Mouse (Mus musculus) frontal cortex, adult 2 months (tissue): Measurements from ENCODE around the gene Mrgpra3. TPM values are rescaled to one million over a fixed set of nuclear protein-coding genes. Genes with fewer than 3 reads are reported as not detected.

ENCODE experiments used
- DNase-seq, 2 experiments: peaks; one replicate each; pipeline ENCODE4 v3.0.0; 2022; ENCODE audit warnings: low spot score in 1 of 2; ENCODE audit errors: extremely low spot score in 1 of 2
- polyA plus RNA-seq: library from polyadenylated mRNA; depleted of rRNA; stranded (reverse); fragments of >200 nt; gene quantifications from 2 replicates; pipeline ENCODE4 v1.2.3, GENCODE M21; 2012; rRNA removed

Gene Mrgpra3
- not detected in 2 replicates for polyA plus RNA-seq

- DNase-seq = no peak
These were observed at the start of gene Mrgpra3 for GRCm38 (mm10) chr7:47601272-47601671. Mrgpra3 (minus strand) TSS chr7:47601372.

Other genes with a start within 250 kb of the Mrgpra3 start
- not detected in 2 replicates for gene Mrgpra1, start 247.1 kb downstream of the Mrgpra3 start, polyA plus RNA-seq
- gene Mrgpra2a, start 149.2 kb downstream of the Mrgpra3 start, polyA plus RNA-seq = not detected in 2 replicates
- not detected in 2 replicates for gene Mrgpra2b, start 72.5 kb downstream of the Mrgpra3 start, polyA plus RNA-seq